Mouse (Mus musculus): ENCODE results near the gene Tbk1. TPM values are rescaled to one million over a fixed set of nuclear protein-coding genes. Genes with fewer than 3 reads are reported as not detected.

Gene Tbk1
- polyA plus RNA-seq, 1 experiment from 2014 or later, result 35.9 TPM

- peak; percentile 54 for ATAC-seq (ENCODE audit: insufficient number of reproducible peaks, insufficient read depth, low FRiP score, low TSS enrichment, low read depth)
Measured at GRCm38 (mm10) chr10:121585791-121586642, 570 bp downstream of the Tbk1 start.

GRCm38 (mm10) chr10:121585056-121585790 is 1.4 kb downstream of the Tbk1 start:
- H3K9me3 ChIP-seq, result no peaks in the 10 kb centered on the region
- H3K4me1 ChIP-seq, result peaks cover 9% of the 10 kb centered on the region
- WGBS, result 83% methylated on average over 20 of the region's 20 CpGs
- peak overlapping the region; percentile 62 for H3K4me2 ChIP-seq
- no peak for ATAC-seq (ENCODE audit: insufficient number of reproducible peaks, insufficient read depth, low FRiP score, low TSS enrichment, low read depth)
- no peak overlapping the region for H3K27ac ChIP-seq
- H3K9ac ChIP-seq, result peak overlapping the region; percentile 93; the same call in 1 of the 2 replicates
- H3K4me3 ChIP-seq, result peak overlapping the region; percentile 89
- H3K36me3 ChIP-seq, result peaks cover 48% of the 10 kb centered on the region
- H3K27me3 ChIP-seq, result no peaks in the 10 kb centered on the region

More at GRCm38 (mm10) chr10:121585791-121586642, 570 bp downstream of the Tbk1 start:
- 3% methylated on average over 41 of the region's 48 CpGs for WGBS
- Histone ChIP-seq H3K9ac (peak overlapping the region; percentile 93), H3K4me1 (peaks cover 9% of the 10 kb centered on the region), H3K27ac (peak overlapping the region; percentile 77), H3K27me3 (no peaks in the 10 kb centered on the region), H3K4me3 (peak overlapping the region; percentile 89), H3K9me3 (no peaks in the 10 kb centered on the region), H3K36me3 (peaks cover 46% of the 10 kb centered on the region), H3K4me2 (peak overlapping the region; percentile 62)

GRCm38 (mm10) chr10:121584033-121584432 is 2.6 kb downstream of the Tbk1 start:
- Histone ChIP-seq H3K27ac (no peak overlapping the region), H3K36me3 (peaks cover 44% of the 10 kb centered on the region), H3K27me3 (no peaks in the 10 kb centered on the region), H3K4me2 (no peak overlapping the region), H3K4me3 (no peak overlapping the region), H3K9me3 (no peaks in the 10 kb centered on the region), H3K9ac (no peak overlapping the region), H3K4me1 (peaks cover 9% of the 10 kb centered on the region)
- no peak for ATAC-seq (ENCODE audit: insufficient number of reproducible peaks, insufficient read depth, low FRiP score, low TSS enrichment, low read depth)
- 95% methylated on average over 10 of the region's 10 CpGs for WGBS

- no peak for ATAC-seq (ENCODE audit: insufficient number of reproducible peaks, insufficient read depth, low FRiP score, low TSS enrichment, low read depth)
- Histone ChIP-seq H3K4me3 (no peak overlapping the region), H3K36me3 (peaks cover 47% of the 10 kb centered on the region), H3K9ac (no peak overlapping the region), H3K27me3 (no peaks in the 10 kb centered on the region), H3K9me3 (no peaks in the 10 kb centered on the region), H3K4me1 (peaks cover 9% of the 10 kb centered on the region), H3K27ac (no peak overlapping the region), H3K4me2 (no peak overlapping the region)
- 95% methylated on average over 12 of the region's 12 CpGs for WGBS
Measured at GRCm38 (mm10) chr10:121583016-121583415, 3.6 kb downstream of the Tbk1 start.

GRCm38 (mm10) chr10:121582287-121582686 is 4.3 kb downstream of the Tbk1 start:
- no peaks in the 10 kb centered on the region for H3K27me3 ChIP-seq
- 94% methylated on average over 8 of the region's 8 CpGs for WGBS
- H3K4me3 ChIP-seq, result no peak overlapping the region
- no peaks in the 10 kb centered on the region for H3K9me3 ChIP-seq
- H3K27ac ChIP-seq, result no peak overlapping the region
- no peak overlapping the region for H3K4me2 ChIP-seq
- H3K9ac ChIP-seq, result no peak overlapping the region
- H3K36me3 ChIP-seq, result peaks cover 53% of the 10 kb centered on the region
- ATAC-seq (ENCODE audit: insufficient number of reproducible peaks, insufficient read depth, low FRiP score, low TSS enrichment, low read depth), result no peak
- peaks cover 9% of the 10 kb centered on the region for H3K4me1 ChIP-seq

GRCm38 (mm10) chr10:121581405-121581804 is 5.2 kb downstream of the Tbk1 start:
- Histone ChIP-seq H3K4me2 (no peak overlapping the region), H3K27me3 (no peaks in the 10 kb centered on the region), H3K27ac (no peak overlapping the region), H3K4me3 (no peak overlapping the region), H3K36me3 (peaks cover 54% of the 10 kb centered on the region), H3K9ac (no peak overlapping the region), H3K9me3 (no peaks in the 10 kb centered on the region), H3K4me1 (peaks cover 9% of the 10 kb centered on the region)
- 86% methylated on average over 6 of the region's 6 CpGs for WGBS
- ATAC-seq (ENCODE audit: insufficient number of reproducible peaks, insufficient read depth, low FRiP score, low TSS enrichment, low read depth), result no peak

- 97% methylated on average over 5 of the region's 5 CpGs for WGBS
- Histone ChIP-seq H3K27me3 (no peaks in the 10 kb centered on the region), H3K4me2 (no peak overlapping the region), H3K4me3 (no peak overlapping the region), H3K27ac (no peak overlapping the region), H3K36me3 (peaks cover 63% of the 10 kb centered on the region), H3K9me3 (no peaks in the 10 kb centered on the region), H3K4me1 (peaks cover 6% of the 10 kb centered on the region; the same call in 1 of the 2 replicates), H3K9ac (no peak overlapping the region)
- no peak for ATAC-seq (ENCODE audit: insufficient number of reproducible peaks, insufficient read depth, low FRiP score, low TSS enrichment, low read depth)
Measured at GRCm38 (mm10) chr10:121580381-121580780, 6.2 kb downstream of the Tbk1 start.

GRCm38 (mm10) chr10:121576372-121576771 is 10.2 kb downstream of the Tbk1 start:
- 86% methylated on average over 9 of the region's 9 CpGs for WGBS
- no peak overlapping the region for H3K9ac ChIP-seq
- no peak overlapping the region for H3K4me3 ChIP-seq
- H3K9me3 ChIP-seq, result no peaks in the 10 kb centered on the region
- H3K4me1 ChIP-seq, result no peaks in the 10 kb centered on the region
- no peak overlapping the region for H3K27ac ChIP-seq
- peaks cover 62% of the 10 kb centered on the region for H3K36me3 ChIP-seq
- H3K4me2 ChIP-seq, result no peak overlapping the region
- no peak for ATAC-seq (ENCODE audit: insufficient number of reproducible peaks, insufficient read depth, low FRiP score, low TSS enrichment, low read depth)
- no peaks in the 10 kb centered on the region for H3K27me3 ChIP-seq

GRCm38 (mm10) chr10:121571511-121572147 is 15.0 kb downstream of the Tbk1 start:
- H3K9ac ChIP-seq, result no peak overlapping the region
- no peaks in the 10 kb centered on the region for H3K27me3 ChIP-seq
- no peak overlapping the region for H3K4me2 ChIP-seq
- no peak overlapping the region for H3K4me3 ChIP-seq
- WGBS, result 97% methylated on average over 22 of the region's 22 CpGs
- ATAC-seq (ENCODE audit: insufficient number of reproducible peaks, insufficient read depth, low FRiP score, low TSS enrichment, low read depth), result no peak
- no peaks in the 10 kb centered on the region for H3K9me3 ChIP-seq
- H3K36me3 ChIP-seq, result peaks cover 66% of the 10 kb centered on the region
- no peak overlapping the region for H3K27ac ChIP-seq
- peaks cover 7% of the 10 kb centered on the region; the same call in 1 of the 2 replicates for H3K4me1 ChIP-seq

GRCm38 (mm10) chr10:121571031-121571430 is 15.6 kb downstream of the Tbk1 start:
- Histone ChIP-seq H3K9ac (no peak overlapping the region), H3K4me2 (no peak overlapping the region), H3K4me3 (no peak overlapping the region), H3K27me3 (no peaks in the 10 kb centered on the region), H3K27ac (no peak overlapping the region), H3K9me3 (no peaks in the 10 kb centered on the region), H3K36me3 (peaks cover 62% of the 10 kb centered on the region), H3K4me1 (peaks cover 7% of the 10 kb centered on the region; the same call in 1 of the 2 replicates)
- ATAC-seq (ENCODE audit: insufficient number of reproducible peaks, insufficient read depth, low FRiP score, low TSS enrichment, low read depth), result no peak
- WGBS, result 93% methylated on average over 3 of the region's 3 CpGs

GRCm38 (mm10) chr10:121569796-121570195 is 16.8 kb downstream of the Tbk1 start:
- H3K27ac ChIP-seq, result no peak overlapping the region
- no peak for ATAC-seq (ENCODE audit: insufficient number of reproducible peaks, insufficient read depth, low FRiP score, low TSS enrichment, low read depth)
- WGBS, result 68% methylated on average over 6 of the region's 6 CpGs
- H3K4me1 ChIP-seq, result peaks cover 7% of the 10 kb centered on the region; the same call in 1 of the 2 replicates
- H3K9me3 ChIP-seq, result no peaks in the 10 kb centered on the region
- peaks cover 63% of the 10 kb centered on the region for H3K36me3 ChIP-seq
- no peak overlapping the region for H3K9ac ChIP-seq
- H3K4me2 ChIP-seq, result 0 out of 2 replicates have a peak overlapping the region, but pooled peaks have one; percentile 39
- H3K4me3 ChIP-seq, result no peak overlapping the region
- H3K27me3 ChIP-seq, result no peaks in the 10 kb centered on the region

Measured in embryonic facial prominence, embryonic 13.5 days (tissue).